Mouse (Mus musculus) CH12.LX (cell line): ENCODE data around the gene Prkag2. TPM values are rescaled to one million over a fixed set of nuclear protein-coding genes. Genes with fewer than 3 reads are reported as not detected.

Experiments used
- DNase-seq: peaks from one replicate; pipeline ENCODE4 v3.0.0-alpha.2; 2013; ENCODE audit errors: extremely low read depth
- H3K27ac ChIP-seq: 2 replicates; pipeline ENCODE4 v1.5.1; 2012; ENCODE audit warnings: low read depth, mild to moderate bottlenecking, control low read depth, moderate library complexity; ENCODE audit not compliant: insufficient read depth
- H3K27me3 ChIP-seq: replicated peaks from 2 replicates; pipeline ENCODE3; 2012; ENCODE audit warnings: inconsistent platforms
- H3K36me3 ChIP-seq, 2 experiments: replicated peaks in 1 of 2; 2 replicates each; pipeline versions ENCODE3 to v1.6.1; 2012; ENCODE audit warnings: inconsistent platforms in 1 of 2, low read length in 1 of 2, mild to moderate bottlenecking in 1 of 2, mixed read lengths in 1 of 2, moderate library complexity in 1 of 2; ENCODE audit not compliant: control insufficient read depth in 1 of 2, insufficient read depth in 1 of 2
- H3K4me1 ChIP-seq, 2 experiments: 2 replicates each; pipeline ENCODE4 v1.6.1; 2012; ENCODE audit warnings: inconsistent platforms in 1 of 2, moderate library complexity in 1 of 2; ENCODE audit not compliant: insufficient read depth in 2 of 2, control insufficient read depth in 1 of 2
- H3K4me2 ChIP-seq: 2 replicates; pipeline ENCODE4 v1.6.1; 2012; ENCODE audit warnings: low read depth, mild to moderate bottlenecking, control low read depth; ENCODE audit not compliant: poor library complexity, insufficient read depth, severe bottlenecking
- H3K4me3 ChIP-seq, 3 experiments: fragments of 150-350 bp in 1 of 3; sonication (generic) in 1 of 3; replicated peaks in 1 of 3; 2 replicates each; pipeline versions ENCODE3 to v1.5.1; 2011 to 2012; ENCODE audit warnings: low read depth in 2 of 3, low read length in 2 of 3, mild to moderate bottlenecking in 2 of 3, moderate library complexity in 2 of 3, control low read depth in 1 of 3, improper control_type of control experiment in 1 of 3, inconsistent platforms in 1 of 3, mixed read lengths in 1 of 3; ENCODE audit not compliant: poor library complexity in 1 of 3
- H3K79me2 ChIP-seq: replicated peaks from 2 replicates; pipeline ENCODE4 v1.6.1; 2012; ENCODE audit warnings: mild to moderate bottlenecking, moderate library complexity; ENCODE audit not compliant: control insufficient read depth, poor library complexity, insufficient read depth, severe bottlenecking; ENCODE audit errors: extremely low read depth
- H3K9ac ChIP-seq: 2 replicates; pipeline ENCODE4 v1.6.1; 2012; ENCODE audit warnings: low read depth, mild to moderate bottlenecking, control low read depth, moderate library complexity; ENCODE audit not compliant: insufficient read depth
- H3K9me3 ChIP-seq: replicated peaks from 2 replicates; pipeline ENCODE3; 2012; ENCODE audit warnings: low read length, inconsistent platforms, mixed read lengths
- CHD1 ChIP-seq: IDR thresholded peaks from 2 replicates; pipeline ENCODE4 v1.6.1; 2012; ENCODE audit warnings: low read depth, low read length, improper control_type of control experiment, inconsistent platforms
- ELF1 ChIP-seq: IDR thresholded peaks from 2 replicates; pipeline ENCODE4 v1.6.1; 2014; ENCODE audit warnings: low read depth, mild to moderate bottlenecking, inconsistent platforms, low read length, improper control_type of control experiment
- EP300 ChIP-seq: IDR thresholded peaks from 2 replicates; pipeline ENCODE4 v1.6.1; 2011; ENCODE audit warnings: low read length, improper control_type of control experiment
- HCFC1 ChIP-seq: IDR thresholded peaks from 2 replicates; pipeline ENCODE4 v1.6.1; 2012; ENCODE audit warnings: low read depth, mild to moderate bottlenecking, inconsistent platforms, low read length, improper control_type of control experiment
- IRF4 ChIP-seq: IDR thresholded peaks from 2 replicates; pipeline ENCODE4 v1.6.1; 2014; ENCODE audit warnings: low read depth, mild to moderate bottlenecking, inconsistent platforms, low read length, improper control_type of control experiment
- JUND ChIP-seq: conservative IDR thresholded peaks from 2 replicates; pipeline ENCODE4 v1.6.1; 2011; ENCODE audit warnings: low read depth, low read length, improper control_type of control experiment
- KAT2A ChIP-seq: IDR thresholded peaks from 2 replicates; pipeline ENCODE4 v1.6.1; 2012; ENCODE audit warnings: low read length, improper control_type of control experiment, inconsistent platforms; ENCODE audit not compliant: insufficient replicate concordance
- MAFK ChIP-seq: IDR thresholded peaks from 2 replicates; pipeline ENCODE4 v1.6.1; 2011; ENCODE audit warnings: low read length, improper control_type of control experiment; ENCODE audit not compliant: insufficient replicate concordance
- MAZ ChIP-seq: IDR thresholded peaks from 2 replicates; pipeline ENCODE4 v1.6.1; 2012; ENCODE audit warnings: low read depth, mild to moderate bottlenecking, inconsistent platforms, low read length, improper control_type of control experiment, moderate library complexity
- MXI1 ChIP-seq: IDR thresholded peaks from 2 replicates; pipeline ENCODE4 v1.6.1; 2011; ENCODE audit warnings: mild to moderate bottlenecking, low read depth, low read length, improper control_type of control experiment
- MYC ChIP-seq: IDR thresholded peaks from 2 replicates; pipeline ENCODE4 v1.6.1; 2011; ENCODE audit warnings: low read depth, mild to moderate bottlenecking, improper control_type of control experiment, low read length
- NRF1 ChIP-seq: IDR thresholded peaks from 2 replicates; pipeline ENCODE4 v1.6.1; 2014; ENCODE audit warnings: low read depth, mild to moderate bottlenecking, inconsistent platforms, low read length, improper control_type of control experiment, moderate library complexity
- POLR2A ChIP-seq: IDR thresholded peaks from 2 replicates; pipeline ENCODE4 v1.6.1; 2011; ENCODE audit warnings: low read depth, mild to moderate bottlenecking, improper control_type of control experiment, low read length
- RAD21 ChIP-seq: IDR thresholded peaks from 2 replicates; pipeline ENCODE4 v1.6.1; 2011; ENCODE audit warnings: low read depth, mild to moderate bottlenecking, low read length, improper control_type of control experiment, moderate library complexity
- RCOR1 ChIP-seq: conservative IDR thresholded peaks from 2 replicates; pipeline ENCODE4 v1.6.1; 2012; ENCODE audit warnings: low read depth, mild to moderate bottlenecking, inconsistent platforms, low read length, improper control_type of control experiment
- SIN3A ChIP-seq: IDR thresholded peaks from 2 replicates; pipeline ENCODE4 v1.6.1; 2012; ENCODE audit warnings: low read length, improper control_type of control experiment, inconsistent platforms
- TBP ChIP-seq: conservative IDR thresholded peaks from 2 replicates; pipeline ENCODE4 v1.6.1; 2011; ENCODE audit warnings: low read depth, low read length, improper control_type of control experiment
- UBTF ChIP-seq: IDR thresholded peaks from 2 replicates; pipeline ENCODE4 v1.6.1; 2012; ENCODE audit warnings: low read depth, mild to moderate bottlenecking, inconsistent platforms, low read length, improper control_type of control experiment, moderate library complexity
- USF1 ChIP-seq: IDR thresholded peaks from 2 replicates; pipeline ENCODE4 v1.6.1; 2014; ENCODE audit warnings: low read depth, mild to moderate bottlenecking, inconsistent platforms, low read length, improper control_type of control experiment
- ZC3H11A ChIP-seq: IDR thresholded peaks from 2 replicates; pipeline ENCODE4 v1.6.1; 2012; ENCODE audit warnings: low read depth, mild to moderate bottlenecking, inconsistent platforms, low read length, improper control_type of control experiment
- ZMIZ1 ChIP-seq: IDR thresholded peaks from 2 replicates; pipeline ENCODE4 v1.6.1; 2012; ENCODE audit warnings: low read depth, mild to moderate bottlenecking, inconsistent platforms, low read length, improper control_type of control experiment
- ZNF384 ChIP-seq: IDR thresholded peaks from 2 replicates; pipeline ENCODE4 v1.6.1; 2012; ENCODE audit warnings: low read depth, low read length, improper control_type of control experiment, inconsistent platforms
- dilution Hi-C: fragments of 300-500 bp; cut with MboI; formaldehyde crosslinking; loops from 2 replicates; pipeline ENCODE4 v1.14.3; 2020; ENCODE audit warnings: low sequenced_read_pairs; ENCODE audit not compliant: extremely low pct_unique_long_range_greater_than_20kb, extremely low pct_ligation_motif_present
- in situ Hi-C: fragments of 300-500 bp; cut with MboI; formaldehyde crosslinking; loops from 3 replicates; pipeline ENCODE4 v1.14.3; 2019; ENCODE audit warnings: low sequenced_read_pairs, low pct_ligation_motif_present, low pct_unique_long_range_greater_than_20kb, mixed read lengths
- polyA plus RNA-seq: library from polyadenylated mRNA; unstranded; fragments of >175 nt; gene quantifications from 2 replicates; pipeline ENCODE4 v1.2.1, GENCODE M21; 2012; ENCODE audit warnings: low read depth; ENCODE audit not compliant: insufficient read length
- total RNA-seq, 2 experiments: library from RNA; depleted of rRNA; stranded (reverse); fragments of 300-350 nt in 1 of 2; fragments of >200 nt in 1 of 2; gene quantifications; 2 replicates each; pipeline ENCODE4 v1.2.3; 2012 to 2014

Prkag2 gene
- total and polyA plus RNA-seq, 3 experiments: 4.6 to 21.2 (median 8.8) TPM

GRCm38 (mm10) chr5:24986956-24987355, 113.5 kb downstream of the Prkag2 start:
- Histone ChIP-seq H3K9me3 (no peaks in the 10 kb centered on the region), H3K9ac (no peak overlapping the region), H3K4me1 (peaks cover 2 to 30% of the 10 kb centered on the region in 2 experiments; a peak in 2 of 4 replicates), H3K4me2 (no peak overlapping the region), H3K27me3 (no peaks in the 10 kb centered on the region), H3K36me3 (peaks cover 0 to 3% of the 10 kb centered on the region in 2 experiments), H3K27ac (no peak overlapping the region), H3K79me2 (no peaks in the 10 kb centered on the region), H3K4me3 (no peak overlapping the region)
- TF ChIP-seq TBP: no peak
- no peak for TF ChIP-seq MXI1
- no peak for TF ChIP-seq MYC
- no peak for TF ChIP-seq KAT2A
- no peak for TF ChIP-seq MAFK
- no peak for TF ChIP-seq ZC3H11A
- TF ChIP-seq JUND: no peak
- TF ChIP-seq RAD21: no peak
- no peak for TF ChIP-seq USF1
- TF ChIP-seq POLR2A: no peak
- no peak for TF ChIP-seq CHD1
- TF ChIP-seq IRF4: no peak
- TF ChIP-seq ZMIZ1: no peak
- DNase-seq: no peak
- dilution Hi-C loops: no loop called here
- in situ Hi-C loops: no loop called here

GRCm38 (mm10) chr5:24986204-24986940, 114.1 kb downstream of the Prkag2 start:
- H3K9ac ChIP-seq: no peak overlapping the region
- no peaks in the 10 kb centered on the region for H3K9me3 ChIP-seq
- no peaks in the 10 kb centered on the region for H3K36me3 ChIP-seq
- in situ Hi-C loops (no loop called here), dilution Hi-C loops (no loop called here)
- peaks cover 2 to 27% of the 10 kb centered on the region in 2 experiments; a peak in 2 of 4 replicates for H3K4me1 ChIP-seq
- H3K27me3 ChIP-seq: no peaks in the 10 kb centered on the region
- TF ChIP-seq TBP (no peak), ZNF384 (no peak), IRF4 (no peak), CHD1 (no peak), MYC (no peak), RCOR1 (no peak), RAD21 (no peak), EP300 (no peak), HCFC1 (no peak), ELF1 (no peak), SIN3A (no peak), KAT2A (no peak), ZC3H11A (no peak), UBTF (no peak), NRF1 (no peak), POLR2A (no peak), MAZ (no peak), MXI1 (no peak)
- no peak overlapping the region for H3K4me3 ChIP-seq
- H3K4me2 ChIP-seq: no peak overlapping the region
- H3K27ac ChIP-seq: no peak overlapping the region
- H3K79me2 ChIP-seq: no peaks in the 10 kb centered on the region
- DNase-seq: no peak
